Mouse (Mus musculus): ENCODE measurements around the gene Nrxn1.

Gene Nrxn1

DNA sequence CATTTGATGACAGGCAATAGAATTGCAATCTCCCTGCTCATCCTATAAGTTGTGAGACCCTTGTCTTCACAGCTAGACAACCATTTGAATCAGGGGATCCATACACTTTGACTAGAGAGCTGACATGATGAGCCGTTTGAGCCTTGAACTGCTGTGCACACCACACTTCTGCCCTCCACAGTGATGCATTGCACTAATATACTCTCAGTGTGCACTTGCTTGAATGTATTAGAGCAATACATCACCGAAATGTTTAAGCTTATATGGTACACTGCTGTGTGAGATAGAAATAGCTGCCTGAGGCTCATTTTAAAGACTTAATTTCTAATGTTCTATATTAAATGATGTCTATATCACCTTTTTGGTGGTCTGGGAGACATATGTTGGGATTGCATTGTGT is 430.6 kb downstream of the Nrxn1 start:
- in situ Hi-C loops (cut with MboI, MseI) = no loop called here

GRCm38 (mm10) chr17:90654506-90654905 is 438.4 kb downstream of the Nrxn1 start:
- in situ Hi-C loops (cut with MboI, MseI) = no loop called here

DNA sequence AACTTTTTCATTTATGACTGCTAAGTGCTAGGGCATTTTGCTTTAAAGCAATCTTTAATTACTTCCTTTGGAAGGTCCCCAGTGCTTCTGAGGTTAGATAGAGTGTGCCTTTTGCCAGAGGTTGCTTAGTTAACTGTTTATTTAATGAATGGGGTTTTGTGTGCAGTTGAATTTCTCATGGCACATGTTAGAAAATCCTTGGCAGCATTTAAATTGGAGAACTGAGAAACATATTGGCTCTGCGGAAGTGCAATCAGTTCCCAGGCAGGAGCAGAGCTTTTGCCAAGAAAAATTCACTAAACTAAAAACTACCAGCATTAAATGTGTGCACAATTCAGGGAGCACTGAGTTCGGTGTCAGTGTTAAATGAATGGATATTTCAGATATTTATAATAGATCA is 439.5 kb downstream of the Nrxn1 start:
- in situ Hi-C loops (cut with MboI, MseI) = no loop called here

DNA sequence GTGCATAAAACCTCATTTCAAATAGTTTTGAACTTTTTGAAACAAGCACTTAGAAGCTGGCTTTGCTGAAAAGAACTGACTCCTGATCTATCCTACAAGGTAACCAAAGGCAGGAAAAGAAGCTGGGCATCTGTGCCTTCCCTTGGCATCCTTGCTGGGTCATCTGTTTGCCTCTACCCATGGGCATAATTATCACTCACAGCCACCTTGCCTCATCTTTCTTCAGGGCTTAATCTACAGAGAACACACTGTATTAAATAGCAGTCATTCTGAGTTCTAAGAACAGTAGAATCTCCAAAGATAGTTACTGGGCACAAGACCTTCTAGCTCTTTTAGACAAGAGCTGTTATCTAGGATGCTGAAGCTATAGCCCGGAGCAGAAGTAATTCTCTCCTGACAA is 442.6 kb downstream of the Nrxn1 start:
- in situ Hi-C loops (cut with MboI, MseI) = no loop called here

- in situ Hi-C loops (cut with MboI, MseI) = no loop called here
Observed at GRCm38 (mm10) chr17:90638970-90639524, 453.8 kb downstream of the Nrxn1 start.

- in situ Hi-C loops (cut with MboI, MseI) = no loop called here
Observed at GRCm38 (mm10) chr17:90638183-90638727, 454.6 kb downstream of the Nrxn1 start.

GRCm38 (mm10) chr17:90631371-90631770 is 461.5 kb downstream of the Nrxn1 start:
- in situ Hi-C loops (cut with MboI, MseI) = no loop called here

DNA sequence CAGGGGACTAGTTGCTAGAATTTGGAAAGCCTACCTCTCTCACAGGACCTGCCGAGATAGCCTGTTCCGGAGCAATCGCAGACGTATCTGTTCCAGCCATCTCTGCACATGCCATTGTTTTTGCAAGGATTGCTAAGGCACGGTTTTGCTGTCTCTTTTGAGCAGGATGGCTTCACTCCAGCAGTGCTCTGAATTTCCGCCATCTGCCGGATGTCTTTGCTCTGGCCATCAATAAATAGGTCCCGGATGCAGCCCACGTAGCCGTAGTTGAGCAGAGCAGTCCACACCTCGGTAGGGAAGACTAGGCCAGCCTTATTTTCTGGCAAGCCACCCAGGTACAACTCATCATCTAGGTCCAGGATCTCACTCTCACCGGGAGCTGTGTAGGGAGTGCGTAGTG is 463.0 kb downstream of the Nrxn1 start:
- in situ Hi-C loops (cut with MboI, MseI) = no loop called here

- in situ Hi-C loops (cut with MboI, MseI) = no loop called here
Observed at GRCm38 (mm10) chr17:90628469-90628868, 464.4 kb downstream of the Nrxn1 start.

GRCm38 (mm10) chr17:90628004-90628403 is 464.9 kb downstream of the Nrxn1 start:
- in situ Hi-C loops (cut with MboI, MseI) = no loop called here

DNA sequence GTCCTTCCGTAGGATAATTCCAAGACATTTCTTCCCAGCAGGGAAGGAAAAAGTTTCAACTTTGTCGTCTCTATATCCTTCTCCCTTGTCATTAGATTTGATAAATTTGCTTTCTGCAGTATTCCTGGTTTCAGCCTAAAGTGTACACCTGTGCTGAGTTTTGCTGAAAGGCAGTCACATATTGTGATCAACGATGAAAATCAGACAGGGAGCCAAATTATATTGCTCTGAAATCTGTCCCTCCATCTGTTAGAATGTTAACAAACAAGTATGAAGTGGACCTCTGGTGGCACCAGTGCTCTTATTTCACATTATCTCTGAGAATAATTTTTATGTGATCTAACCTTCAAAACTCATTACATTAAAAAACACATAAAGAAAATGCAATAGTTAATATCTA is 465.5 kb downstream of the Nrxn1 start:
- in situ Hi-C loops (cut with MboI, MseI) = no loop called here

GRCm38 (mm10) chr17:90624591-90625266 is 468.1 kb downstream of the Nrxn1 start:
- in situ Hi-C loops (cut with MboI, MseI) = no loop called here

DNA sequence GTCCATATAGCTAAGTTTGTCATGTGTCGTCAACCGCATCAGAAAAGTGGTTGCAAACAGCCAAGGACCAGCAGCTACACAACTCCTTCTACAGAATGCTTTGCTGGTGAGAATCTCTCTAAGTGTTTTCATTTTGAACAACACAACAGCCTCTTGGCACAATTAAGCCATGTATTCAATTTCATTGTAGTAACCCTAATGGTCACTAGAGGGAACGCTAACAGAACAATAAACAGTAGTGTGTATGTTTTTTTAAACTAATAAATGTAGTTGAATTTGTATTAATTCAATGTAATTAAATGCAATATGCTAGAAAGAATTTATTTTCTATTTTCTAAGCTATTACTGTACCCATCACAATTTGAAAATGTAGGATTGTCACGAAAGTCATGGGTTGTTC is 471.0 kb downstream of the Nrxn1 start:
- in situ Hi-C loops (cut with MboI, MseI) = no loop called here

GRCm38 (mm10) chr17:90615019-90615418 is 477.9 kb downstream of the Nrxn1 start:
- in situ Hi-C loops (cut with MboI, MseI) = no loop called here

DNA sequence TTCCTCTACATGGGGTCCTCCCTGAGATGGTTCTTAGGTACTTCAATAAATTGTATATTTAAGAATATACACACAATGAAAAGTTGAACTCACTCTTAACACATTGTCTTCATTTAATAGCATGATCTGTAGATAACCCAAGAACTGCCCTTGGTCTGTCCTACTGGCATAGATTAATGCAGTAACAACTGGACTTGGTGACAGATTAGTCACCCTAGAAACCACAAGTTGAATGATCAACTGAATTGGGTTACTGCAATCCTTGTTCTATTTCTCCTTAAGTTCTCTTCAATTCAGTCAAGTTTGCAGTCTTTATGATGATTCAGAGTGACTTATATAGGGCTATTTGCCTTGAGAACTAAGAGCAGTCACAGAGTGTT is 485.5 kb downstream of the Nrxn1 start:
- in situ Hi-C loops (cut with MboI, MseI) = no loop called here

- in situ Hi-C loops (cut with MboI, MseI) = no loop called here
Observed at GRCm38 (mm10) chr17:90606718-90607426, 486.0 kb downstream of the Nrxn1 start.

DNA sequence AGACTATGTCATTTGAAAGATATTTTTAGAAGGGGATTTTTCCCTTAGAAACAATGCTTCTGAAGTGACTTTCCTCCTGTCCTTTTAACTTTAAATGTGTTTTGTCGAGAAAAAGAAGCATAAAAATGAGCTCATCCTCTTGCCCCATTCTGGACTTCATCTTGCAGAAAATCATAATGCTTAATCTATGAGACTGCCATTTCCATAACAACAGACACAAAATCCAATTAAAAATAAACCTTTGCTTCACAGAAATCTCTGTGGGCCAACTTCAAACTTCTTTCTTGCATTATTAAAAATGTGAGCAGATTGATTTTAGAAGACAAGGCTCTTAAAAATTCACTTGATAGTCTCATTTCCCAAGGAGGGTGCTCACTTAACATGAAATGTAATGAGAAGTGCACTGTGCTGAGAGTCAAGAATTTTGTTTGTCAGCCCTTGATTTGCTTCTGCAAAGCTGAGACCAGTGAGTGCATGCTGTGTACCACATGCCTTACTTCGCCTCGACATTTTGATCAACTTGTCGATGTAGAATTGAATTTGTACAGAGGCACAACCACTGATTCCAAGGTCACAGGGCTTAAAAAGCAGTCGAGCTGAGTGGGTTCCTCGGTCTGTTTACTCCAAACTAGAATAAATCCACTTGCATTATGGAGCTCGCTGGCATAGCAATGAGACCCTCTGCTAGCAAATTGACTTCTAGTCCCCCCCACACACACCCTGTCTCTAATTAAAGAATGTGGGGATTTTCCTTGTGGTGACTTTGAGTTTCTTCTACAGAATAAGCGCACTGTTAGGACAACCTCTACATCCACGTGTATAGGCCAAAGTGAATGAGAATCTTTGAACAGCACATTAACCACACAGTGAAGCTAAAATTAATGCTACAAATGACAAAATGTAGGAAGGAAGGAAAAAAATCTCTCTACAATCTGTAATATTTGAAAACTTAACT is 493.0 kb downstream of the Nrxn1 start:
- in situ Hi-C loops (cut with MboI, MseI) = no loop called here

- in situ Hi-C loops (cut with MboI, MseI) = no loop called here
Observed at GRCm38 (mm10) chr17:90594798-90595533, 497.9 kb downstream of the Nrxn1 start.

- in situ Hi-C loops (cut with MboI, MseI) = no loop called here
Observed at GRCm38 (mm10) chr17:90586891-90587290, 506.0 kb downstream of the Nrxn1 start.

DNA sequence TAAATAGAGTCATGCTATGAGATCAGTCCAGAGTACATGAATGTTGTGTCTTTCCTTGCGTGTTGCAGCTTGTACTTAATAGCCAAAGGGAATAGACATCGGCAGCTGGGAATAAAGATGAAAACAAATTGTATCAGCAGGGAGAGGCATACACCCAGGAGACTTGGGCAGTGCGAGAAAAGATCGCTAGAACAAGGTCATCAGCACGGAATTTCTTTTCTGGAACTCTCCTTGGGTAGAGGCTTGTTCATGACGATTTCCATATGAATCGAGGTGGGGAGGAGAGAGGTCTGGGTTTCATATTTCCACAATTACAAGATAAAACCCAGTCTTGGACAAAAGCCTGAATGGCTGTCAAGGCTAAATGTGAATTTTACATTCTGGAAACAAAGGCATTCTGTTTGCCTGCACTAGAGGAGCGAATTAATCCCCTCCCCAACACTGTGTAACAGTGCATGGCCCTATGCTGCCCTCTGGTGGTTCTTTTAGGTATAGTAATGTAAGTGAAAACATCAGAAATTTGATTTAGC is 508.1 kb downstream of the Nrxn1 start:
- in situ Hi-C loops (cut with MboI, MseI) = no loop called here
